Mouse (Mus musculus): ENCODE data around the gene Tox3.

The Tox3 gene

GRCm38 (mm10) chr8:90232501-90232900 lies 115.6 kb downstream of the Tox3 start:
- no peak for DNase-seq

GRCm38 (mm10) chr8:90224172-90224571 lies 124.0 kb downstream of the Tox3 start:
- no peak for DNase-seq

DNA sequence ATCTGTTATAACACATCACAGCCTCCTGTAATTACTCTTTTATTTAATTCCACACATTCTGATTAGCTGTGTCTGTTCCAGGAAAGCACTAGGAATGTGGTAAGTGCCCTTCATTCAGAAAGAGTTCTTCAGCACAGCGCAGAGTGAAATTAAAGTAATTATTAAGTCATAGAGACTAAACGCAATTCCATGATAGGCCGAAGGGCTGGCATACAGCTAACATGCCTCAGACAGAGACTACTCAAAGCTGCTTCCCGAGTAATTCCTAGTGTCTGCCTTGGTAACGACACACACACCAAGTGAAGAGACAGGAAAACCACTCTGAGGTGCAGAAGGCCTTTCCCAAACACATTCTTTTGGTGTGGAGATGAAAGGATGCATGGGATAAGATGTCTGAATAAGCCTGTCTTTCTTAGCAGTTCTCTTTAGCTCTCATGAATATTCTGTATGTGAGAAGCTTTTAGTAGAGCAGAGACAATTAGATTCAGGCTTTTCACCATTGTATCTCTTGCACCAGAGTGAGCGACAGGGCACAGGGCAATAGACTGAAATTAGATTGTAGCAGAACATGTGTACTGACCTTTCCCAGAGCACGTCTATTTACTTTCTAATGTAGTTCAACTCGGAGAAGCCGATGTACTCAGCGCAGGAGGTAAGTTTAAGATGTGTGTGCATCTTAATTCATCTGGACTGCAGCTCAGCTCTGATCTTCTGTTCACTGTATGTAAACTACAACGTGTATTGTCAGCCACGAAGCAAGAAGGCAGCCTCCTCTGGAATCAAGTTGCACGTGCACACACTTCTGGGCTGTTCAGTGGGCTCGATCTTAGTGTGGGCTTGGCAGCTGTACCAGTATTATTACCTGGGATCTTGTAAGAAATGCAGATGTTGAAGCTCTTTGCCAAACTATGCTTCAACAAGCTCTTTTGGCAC lies 138.8 kb downstream of the Tox3 start:
- DNase-seq = no peak
